Mouse (Mus musculus): Measurements from ENCODE around the gene Sigmar1. TPM values are rescaled to one million over a fixed set of nuclear protein-coding genes. Genes with fewer than 3 reads are reported as not detected.

Gene Sigmar1
- polyA plus RNA-seq, 1 experiment from 2014 or later, result 49.8 TPM

DNA sequence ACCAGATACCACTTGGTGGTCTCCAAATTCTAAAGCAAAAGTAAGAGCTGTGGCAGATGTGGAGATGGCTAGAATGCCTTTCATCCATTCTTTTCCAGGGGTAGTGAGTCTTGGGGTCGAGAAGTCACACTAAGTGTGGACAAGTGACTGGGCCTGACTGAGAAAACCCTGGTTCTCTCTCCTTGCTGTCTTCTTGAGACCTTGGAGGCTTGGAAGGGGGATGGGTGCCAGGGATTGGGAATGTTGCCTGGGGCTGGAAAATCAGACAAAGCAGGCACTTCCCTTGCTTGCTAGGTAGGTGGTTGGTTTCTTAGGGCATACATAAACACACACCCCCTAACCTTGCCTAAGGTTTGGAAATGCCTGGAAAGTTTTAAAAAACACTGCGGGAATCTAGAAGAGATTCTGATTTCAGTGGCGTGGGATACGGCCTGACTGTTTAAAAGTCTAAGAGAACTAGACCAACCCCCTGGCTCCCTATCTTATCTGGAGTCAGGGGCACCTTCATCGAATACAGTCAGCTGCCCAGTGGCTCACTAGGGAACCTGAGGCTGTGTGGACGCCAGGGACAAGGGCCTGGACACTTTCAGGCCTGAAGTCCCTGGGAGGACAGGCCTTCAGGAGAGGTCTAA lies 3.8 kb upstream of the Sigmar1 start:
- peak overlapping the region; percentile 61 for H3K9ac ChIP-seq (ENCODE audit: low read length)
- WGBS, result 45% methylated on average over 6 of the region's 6 CpGs
- peak overlapping the region; percentile 30 for H3K4me3 ChIP-seq (ENCODE audit: low read depth, low read length)
- DNase-seq (ENCODE audit: low spot score) (no peak), ATAC-seq (no peak)
- no peaks in the 10 kb centered on the region for H3K9me3 ChIP-seq (replicated peaks; ENCODE audit: control insufficient read depth, low read length)
- peak overlapping the region; percentile 47 for H3K4me2 ChIP-seq (ENCODE audit: low read length)
- peaks cover 21% of the 10 kb centered on the region for H3K4me1 ChIP-seq (ENCODE audit: control insufficient read depth, insufficient read depth, low read length)
- H3K36me3 ChIP-seq (ENCODE audit: control insufficient read depth, insufficient read depth, low read length), result no peaks in the 10 kb centered on the region
- H3K27me3 ChIP-seq (replicated peaks; ENCODE audit: control insufficient read depth, insufficient read depth, low read length), result no peaks in the 10 kb centered on the region
- no peak overlapping the region for H3K27ac ChIP-seq (ENCODE audit: low read depth, low read length)

- no peaks in the 10 kb centered on the region for H3K9me3 ChIP-seq (replicated peaks; ENCODE audit: control insufficient read depth, low read length)
- H3K9ac ChIP-seq (ENCODE audit: low read length), result no peak overlapping the region
- no peak overlapping the region for H3K27ac ChIP-seq (ENCODE audit: low read depth, low read length)
- 84% methylated on average over 9 of the region's 9 CpGs for WGBS
- peaks cover 22% of the 10 kb centered on the region for H3K4me1 ChIP-seq (ENCODE audit: control insufficient read depth, insufficient read depth, low read length)
- DNase-seq (ENCODE audit: low spot score) (no peak), ATAC-seq (no peak)
- no peaks in the 10 kb centered on the region for H3K27me3 ChIP-seq (replicated peaks; ENCODE audit: control insufficient read depth, insufficient read depth, low read length)
- H3K4me3 ChIP-seq (ENCODE audit: low read depth, low read length), result no peak overlapping the region
- H3K36me3 ChIP-seq (ENCODE audit: control insufficient read depth, insufficient read depth, low read length), result no peaks in the 10 kb centered on the region
- no peak overlapping the region for H3K4me2 ChIP-seq (ENCODE audit: low read length)
Measured at GRCm38 (mm10) chr4:41759206-41759605, 3.2 kb upstream of the Sigmar1 start.

DNA sequence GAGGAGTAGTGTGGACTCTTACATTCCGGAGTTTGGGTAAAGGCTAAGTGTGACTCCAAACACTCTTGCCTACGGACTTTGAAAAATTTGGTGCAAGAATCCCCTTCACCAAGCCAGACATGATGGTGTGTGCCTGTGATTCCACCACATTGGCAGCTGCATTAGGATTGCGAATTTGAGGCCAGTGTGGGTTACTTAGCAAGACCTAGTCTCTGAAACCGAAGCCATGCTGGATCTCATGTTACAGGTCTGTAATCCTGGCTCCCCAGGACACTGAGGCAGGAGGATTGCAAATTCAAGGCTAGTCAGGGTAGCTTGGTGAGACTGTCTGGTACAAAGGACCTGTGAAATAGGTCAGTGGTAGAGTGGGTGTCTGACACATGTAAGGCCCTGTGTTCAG lies 2.7 kb upstream of the Sigmar1 start:
- Histone ChIP-seq H3K4me1 (ENCODE audit: control insufficient read depth, insufficient read depth, low read length) (peaks cover 22% of the 10 kb centered on the region), H3K4me2 (ENCODE audit: low read length) (no peak overlapping the region), H3K27ac (ENCODE audit: low read depth, low read length) (no peak overlapping the region), H3K9ac (ENCODE audit: low read length) (no peak overlapping the region), H3K9me3 (replicated peaks; ENCODE audit: control insufficient read depth, low read length) (no peaks in the 10 kb centered on the region), H3K36me3 (ENCODE audit: control insufficient read depth, insufficient read depth, low read length) (no peaks in the 10 kb centered on the region), H3K27me3 (replicated peaks; ENCODE audit: control insufficient read depth, insufficient read depth, low read length) (no peaks in the 10 kb centered on the region), H3K4me3 (ENCODE audit: low read depth, low read length) (no peak overlapping the region)
- DNase-seq (ENCODE audit: low spot score) (no peak), ATAC-seq (no peak)
- WGBS, result 90% methylated on average over 4 of the region's 4 CpGs

GRCm38 (mm10) chr4:41758021-41758420 lies 2.1 kb upstream of the Sigmar1 start:
- Histone ChIP-seq H3K27ac (ENCODE audit: low read depth, low read length) (no peak overlapping the region), H3K4me2 (ENCODE audit: low read length) (no peak overlapping the region), H3K27me3 (replicated peaks; ENCODE audit: control insufficient read depth, insufficient read depth, low read length) (no peaks in the 10 kb centered on the region), H3K9ac (ENCODE audit: low read length) (no peak overlapping the region), H3K9me3 (replicated peaks; ENCODE audit: control insufficient read depth, low read length) (no peaks in the 10 kb centered on the region), H3K36me3 (ENCODE audit: control insufficient read depth, insufficient read depth, low read length) (no peaks in the 10 kb centered on the region), H3K4me3 (ENCODE audit: low read depth, low read length) (no peak overlapping the region), H3K4me1 (ENCODE audit: control insufficient read depth, insufficient read depth, low read length) (peaks cover 22% of the 10 kb centered on the region)
- 87% methylated on average over 11 of the region's 11 CpGs for WGBS
- DNase-seq (ENCODE audit: low spot score), result no peak
- ATAC-seq, result no peak

GRCm38 (mm10) chr4:41757321-41757720 lies 1.4 kb upstream of the Sigmar1 start:
- Histone ChIP-seq H3K27me3 (replicated peaks; ENCODE audit: control insufficient read depth, insufficient read depth, low read length) (no peaks in the 10 kb centered on the region), H3K27ac (ENCODE audit: low read depth, low read length) (no peak overlapping the region), H3K4me3 (ENCODE audit: low read depth, low read length) (no peak overlapping the region), H3K9ac (ENCODE audit: low read length) (no peak overlapping the region), H3K4me2 (ENCODE audit: low read length) (no peak overlapping the region), H3K36me3 (ENCODE audit: control insufficient read depth, insufficient read depth, low read length) (no peaks in the 10 kb centered on the region), H3K4me1 (ENCODE audit: control insufficient read depth, insufficient read depth, low read length) (peaks cover 21% of the 10 kb centered on the region), H3K9me3 (replicated peaks; ENCODE audit: control insufficient read depth, low read length) (no peaks in the 10 kb centered on the region)
- WGBS, result 90% methylated on average over 13 of the region's 13 CpGs
- DNase-seq (ENCODE audit: low spot score) (no peak), ATAC-seq (no peak)

GRCm38 (mm10) chr4:41756440-41756839 lies 483 bp upstream of the Sigmar1 start:
- DNase-seq (ENCODE audit: low spot score), result no peak
- H3K27ac ChIP-seq (ENCODE audit: low read depth, low read length), result no peak overlapping the region
- H3K4me3 ChIP-seq (ENCODE audit: low read depth, low read length), result peak overlapping the region; percentile 49; the same call in 1 of the 2 replicates
- H3K9ac ChIP-seq (ENCODE audit: low read length), result peak overlapping the region; percentile 67
- H3K4me1 ChIP-seq (ENCODE audit: control insufficient read depth, insufficient read depth, low read length), result peaks cover 16% of the 10 kb centered on the region
- no peaks in the 10 kb centered on the region for H3K27me3 ChIP-seq (replicated peaks; ENCODE audit: control insufficient read depth, insufficient read depth, low read length)
- 0 out of 2 replicates have a peak, but pooled peaks have one; percentile 1 for ATAC-seq
- WGBS, result 76% methylated on average over 8 of the region's 8 CpGs
- peak overlapping the region; percentile 94 for H3K4me2 ChIP-seq (ENCODE audit: low read length)
- H3K9me3 ChIP-seq (replicated peaks; ENCODE audit: control insufficient read depth, low read length), result no peaks in the 10 kb centered on the region
- H3K36me3 ChIP-seq (ENCODE audit: control insufficient read depth, insufficient read depth, low read length), result no peaks in the 10 kb centered on the region

GRCm38 (mm10) chr4:41754797-41755337 lies 1.1 kb downstream of the Sigmar1 start, which contains the start of gene Galt:
Galt (plus strand) TSS chr4:41755228.
- DNase-seq (ENCODE audit: low spot score) (no peak), ATAC-seq (peak; percentile 56)
- 14% methylated on average over 14 of the region's 14 CpGs for WGBS
- no peaks in the 10 kb centered on the region for H3K9me3 ChIP-seq (replicated peaks; ENCODE audit: control insufficient read depth, low read length)
- H3K36me3 ChIP-seq (ENCODE audit: control insufficient read depth, insufficient read depth, low read length), result no peaks in the 10 kb centered on the region
- peak within 1 kb of the TSS; percentile 67 for H3K9ac ChIP-seq (ENCODE audit: low read length)
- H3K4me3 ChIP-seq (ENCODE audit: low read depth, low read length), result peak within 1 kb of the TSS; percentile 49
- peak within 1 kb of the TSS; percentile 94 for H3K4me2 ChIP-seq (ENCODE audit: low read length)
- 0 out of 2 replicates have a peak, but pooled peaks cover 4% of the 10 kb centered on the region for H3K4me1 ChIP-seq (ENCODE audit: control insufficient read depth, insufficient read depth, low read length)
- peak within 1 kb of the TSS; percentile 34; the same call in 1 of the 2 replicates for H3K27ac ChIP-seq (ENCODE audit: low read depth, low read length)
- H3K27me3 ChIP-seq (replicated peaks; ENCODE audit: control insufficient read depth, insufficient read depth, low read length), result no peaks in the 10 kb centered on the region

- WGBS, result 88% methylated on average over 1 of the region's 1 CpGs
- Histone ChIP-seq H3K4me2 (ENCODE audit: low read length) (no peak overlapping the region), H3K27ac (ENCODE audit: low read depth, low read length) (no peak overlapping the region), H3K4me1 (ENCODE audit: control insufficient read depth, insufficient read depth, low read length) (peaks cover 2% of the 10 kb centered on the region; the same call in 1 of the 2 replicates), H3K36me3 (ENCODE audit: control insufficient read depth, insufficient read depth, low read length) (no peaks in the 10 kb centered on the region), H3K9ac (ENCODE audit: low read length) (no peak overlapping the region), H3K9me3 (replicated peaks; ENCODE audit: control insufficient read depth, low read length) (peaks cover 5% of the 10 kb centered on the region; the same call in 1 of the 2 replicates), H3K27me3 (replicated peaks; ENCODE audit: control insufficient read depth, insufficient read depth, low read length) (no peaks in the 10 kb centered on the region), H3K4me3 (ENCODE audit: low read depth, low read length) (no peak overlapping the region)
- DNase-seq (ENCODE audit: low spot score) (no peak), ATAC-seq (no peak)
Measured at GRCm38 (mm10) chr4:41745021-41745420, 10.9 kb downstream of the Sigmar1 start.

GRCm38 (mm10) chr4:41744131-41744530 lies 11.8 kb downstream of the Sigmar1 start:
- ATAC-seq (no peak), DNase-seq (ENCODE audit: low spot score) (no peak)
- H3K27ac ChIP-seq (ENCODE audit: low read depth, low read length), result no peak overlapping the region
- H3K4me2 ChIP-seq (ENCODE audit: low read length), result no peak overlapping the region
- no peak overlapping the region for H3K9ac ChIP-seq (ENCODE audit: low read length)
- WGBS, result 78% methylated on average over 2 of the region's 2 CpGs
- peaks cover 8% of the 10 kb centered on the region for H3K4me1 ChIP-seq (ENCODE audit: control insufficient read depth, insufficient read depth, low read length)
- H3K4me3 ChIP-seq (ENCODE audit: low read depth, low read length), result no peak overlapping the region
- H3K36me3 ChIP-seq (ENCODE audit: control insufficient read depth, insufficient read depth, low read length), result peaks cover 4% of the 10 kb centered on the region
- no peaks in the 10 kb centered on the region for H3K27me3 ChIP-seq (replicated peaks; ENCODE audit: control insufficient read depth, insufficient read depth, low read length)
- peaks cover 5% of the 10 kb centered on the region; the same call in 1 of the 2 replicates for H3K9me3 ChIP-seq (replicated peaks; ENCODE audit: control insufficient read depth, low read length)

All from forebrain, embryonic 14.5 days (tissue).